Mouse (Mus musculus) liver, embryonic 11.5 days (tissue): ENCODE results near the gene Olfr1375. TPM values are rescaled to one million over a fixed set of nuclear protein-coding genes. Genes with fewer than 3 reads are reported as not detected.

Source experiments
- ATAC-seq: fragments of 200-750 bp; cut with Nextera tagmentation; replicated peaks from 2 replicates; pipeline ENCODE4 v1.8.0; 2017; ENCODE audit warnings: moderate number of reproducible peaks, mild to moderate bottlenecking, moderate TSS enrichment, moderate library complexity; ENCODE audit not compliant: low FRiP score
- DNase-seq: peaks from one replicate; pipeline ENCODE4 v3.0.0-alpha.2; 2017; ENCODE audit warnings: low spot score
- H3K27ac ChIP-seq: fragments of 300-500 bp; sonication (generic); 2 replicates; pipeline ENCODE4 v1.5.1; 2014; ENCODE audit warnings: mild to moderate bottlenecking, low read depth, low read length, control low read depth
- H3K27me3 ChIP-seq: fragments of 300-500 bp; sonication (generic); replicated peaks from 2 replicates; pipeline ENCODE4 v1.6.1; 2014; ENCODE audit warnings: low read length, mixed read lengths; ENCODE audit not compliant: control insufficient read depth, insufficient read depth
- H3K36me3 ChIP-seq: fragments of 300-500 bp; sonication (generic); 2 replicates; pipeline ENCODE4 v1.6.1; 2014; ENCODE audit warnings: mild to moderate bottlenecking, low read length, moderate library complexity, mixed read lengths; ENCODE audit not compliant: control insufficient read depth, insufficient read depth
- H3K4me1 ChIP-seq: fragments of 300-500 bp; sonication (generic); replicated peaks from 2 replicates; pipeline ENCODE4 v1.6.1; 2014; ENCODE audit warnings: low read length, mixed read lengths; ENCODE audit not compliant: control insufficient read depth, insufficient read depth
- H3K4me2 ChIP-seq: fragments of 300-500 bp; sonication (generic); 2 replicates; pipeline ENCODE4 v1.6.1; 2014; ENCODE audit warnings: mild to moderate bottlenecking, control low read depth, moderate library complexity
- H3K4me3 ChIP-seq: fragments of 300-500 bp; sonication (generic); 2 replicates; pipeline ENCODE4 v1.5.1; 2014; ENCODE audit warnings: low read depth, low read length, control low read depth
- H3K9ac ChIP-seq: fragments of 300-500 bp; sonication (generic); 2 replicates; pipeline ENCODE4 v1.6.1; 2014; ENCODE audit warnings: low read depth, low read length, control low read depth
- H3K9me3 ChIP-seq: fragments of 300-500 bp; sonication (generic); 2 replicates; pipeline ENCODE4 v1.6.1; 2016; ENCODE audit warnings: low read length, inconsistent platforms, mixed read lengths; ENCODE audit not compliant: control insufficient read depth
- WGBS: fragments of 180-500 bp; shearing (Covaris S2); extraction: QIAGEN DNeasy Blood & Tissue Kit; methylation state at CpG from one replicate; pipeline ENCODE4 v1.1.7; 2014; 5-methylcytosine and 5-hydroxymethylcytosine counted together
- polyA plus RNA-seq: library from polyadenylated mRNA; unstranded; fragments of >200 nt; fragmentation: Nextera tagmentation; extraction: Ambion mirVana; gene quantifications from 2 replicates; pipeline ENCODE4 v1.2.1, GENCODE M21; 2014

Gene Olfr1375
- polyA plus RNA-seq, 1 experiment from 2014 or later: not detected

GRCm38 (mm10) chr11:51063841-51064240, 15.9 kb downstream of the Olfr1375 start:
- H3K4me3 ChIP-seq: no peak overlapping the region
- WGBS: 87% methylated on average over 8 of the region's 8 CpGs
- H3K4me1 ChIP-seq: 0 out of 2 replicates have a peak, but pooled peaks cover 5% of the 10 kb centered on the region
- no peak overlapping the region for H3K27ac ChIP-seq
- no peak for ATAC-seq
- H3K4me2 ChIP-seq: no peak overlapping the region
- H3K9ac ChIP-seq: no peak overlapping the region
- no peaks in the 10 kb centered on the region for H3K9me3 ChIP-seq
- H3K27me3 ChIP-seq: no peaks in the 10 kb centered on the region
- no peak for DNase-seq
- H3K36me3 ChIP-seq: peaks cover 6% of the 10 kb centered on the region; the same call in 1 of the 2 replicates

- Histone ChIP-seq H3K4me3 (no peak overlapping the region), H3K27ac (no peak overlapping the region), H3K9ac (no peak overlapping the region), H3K4me2 (no peak overlapping the region), H3K27me3 (no peaks in the 10 kb centered on the region), H3K4me1 (no peaks in the 10 kb centered on the region), H3K9me3 (no peaks in the 10 kb centered on the region), H3K36me3 (no peaks in the 10 kb centered on the region)
- no peak for DNase-seq
- ATAC-seq: no peak
- 45% methylated on average over 7 of the region's 7 CpGs for WGBS
Observed at GRCm38 (mm10) chr11:51084527-51084926, 36.6 kb downstream of the Olfr1375 start.

GRCm38 (mm10) chr11:51085269-51085668, 37.4 kb downstream of the Olfr1375 start:
- Histone ChIP-seq H3K27me3 (no peaks in the 10 kb centered on the region), H3K9me3 (no peaks in the 10 kb centered on the region), H3K4me3 (no peak overlapping the region), H3K4me2 (no peak overlapping the region), H3K36me3 (no peaks in the 10 kb centered on the region), H3K4me1 (no peaks in the 10 kb centered on the region), H3K9ac (no peak overlapping the region), H3K27ac (no peak overlapping the region)
- no peak for DNase-seq
- ATAC-seq: no peak
- WGBS: 64% methylated on average over 13 of the region's 13 CpGs

Other genes with a start within 250 kb of the Olfr1375 start
- 9.8 and 11.2 TPM in 2 replicates for gene Zfp354c, start 220.4 kb upstream of the Olfr1375 start, polyA plus RNA-seq
- gene Zfp879, start 206.6 kb upstream of the Olfr1375 start, polyA plus RNA-seq: 0.09 and 0.36 TPM in 2 replicates
- gene Grm6, start 197.4 kb upstream of the Olfr1375 start, polyA plus RNA-seq: 0.12 TPM in 1 of 2 replicates, not detected in the other
- gene Zfp454, start 160.5 kb upstream of the Olfr1375 start, polyA plus RNA-seq: 2.8 and 4.0 TPM in 2 replicates
- 10.0 and 10.6 TPM in 2 replicates for gene Zfp2, start 131.9 kb upstream of the Olfr1375 start, polyA plus RNA-seq
- 0.47 and 0.51 TPM in 2 replicates for gene Zfp354b, start 116.5 kb upstream of the Olfr1375 start, polyA plus RNA-seq
- gene 4933414I15Rik, start 104.3 kb upstream of the Olfr1375 start, polyA plus RNA-seq: not detected in 2 replicates
- gene Prop1, start 94.3 kb upstream of the Olfr1375 start, polyA plus RNA-seq: not detected in 2 replicates
- gene Olfr1378, start 81.6 kb upstream of the Olfr1375 start, polyA plus RNA-seq: not detected in 2 replicates
- gene Olfr1377, start 66.1 kb upstream of the Olfr1375 start, polyA plus RNA-seq: not detected in 2 replicates
- not detected in 2 replicates for gene Olfr51, start 44.5 kb upstream of the Olfr1375 start, polyA plus RNA-seq
- gene Olfr54, start 33.9 kb upstream of the Olfr1375 start, polyA plus RNA-seq: not detected in 2 replicates
- 4.1 and 4.5 TPM in 2 replicates for gene Zfp354a, start 11.1 kb downstream of the Olfr1375 start, polyA plus RNA-seq
- gene Gm12569, start 172.4 kb downstream of the Olfr1375 start, polyA plus RNA-seq: not detected in 2 replicates
- 92.7 and 93.0 TPM in 2 replicates for gene Clk4, start 213.6 kb downstream of the Olfr1375 start, polyA plus RNA-seq
- 0.75 and 0.83 TPM in 2 replicates for gene BC049762, start 214.9 kb downstream of the Olfr1375 start, polyA plus RNA-seq
- gene Col23a1, start 241.8 kb downstream of the Olfr1375 start, polyA plus RNA-seq: 1.6 and 2.0 TPM in 2 replicates